Mouse (Mus musculus) T-helper 17 cell (primary cell): Measurements from ENCODE around the gene Fam187a.

ENCODE experiments used
- in situ Hi-C, 2 experiments: fragments of 300-600 bp; cut with MboI, MseI; formaldehyde crosslinking; loops; 1 replicate in 1 of 2; 2 replicates in 1 of 2; pipeline ENCODE4 v1.15.1; 2025; ENCODE audit warnings: high pct_unique_total_duplicates in 2 of 2

The Fam187a gene

DNA sequence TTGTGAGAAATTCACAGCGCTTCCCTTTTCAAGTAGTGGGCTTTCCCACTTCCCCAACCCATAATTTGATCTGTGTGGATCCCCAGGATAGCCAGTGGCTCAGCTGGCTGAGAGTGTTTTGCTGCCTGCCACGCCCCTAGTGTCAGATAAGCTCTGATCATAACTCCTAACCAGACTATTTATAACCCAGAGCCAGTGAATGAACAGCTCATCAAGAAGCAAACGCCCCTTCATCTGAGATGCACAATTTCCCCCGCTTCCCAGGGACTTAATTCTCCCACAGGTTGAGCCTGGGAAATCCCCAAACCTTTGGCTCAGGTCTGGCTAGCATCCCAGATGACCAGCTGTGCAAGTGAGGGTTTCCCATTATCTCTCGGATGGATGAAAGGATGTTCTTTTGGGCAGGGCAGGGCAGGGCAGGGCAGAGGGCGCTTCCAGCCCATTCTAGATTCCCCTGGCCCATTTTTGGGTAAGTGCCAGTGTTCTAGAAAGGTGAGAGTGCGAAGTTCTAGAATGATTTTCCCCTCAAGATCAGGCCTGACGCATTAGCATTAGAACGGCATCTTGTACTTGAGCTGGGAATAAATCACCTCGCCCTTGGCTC is at the start of gene Fam187a:
Gene Fam187a (plus strand): TSS at position 554 of the 604 bp plus-strand sequence.
- in situ Hi-C loops, result loop anchor here in 1 of 2 experiments (10.0 kb wide), 1 partner anchor 1230 kb away; no protein-coding TSS in a partner anchor

DNA sequence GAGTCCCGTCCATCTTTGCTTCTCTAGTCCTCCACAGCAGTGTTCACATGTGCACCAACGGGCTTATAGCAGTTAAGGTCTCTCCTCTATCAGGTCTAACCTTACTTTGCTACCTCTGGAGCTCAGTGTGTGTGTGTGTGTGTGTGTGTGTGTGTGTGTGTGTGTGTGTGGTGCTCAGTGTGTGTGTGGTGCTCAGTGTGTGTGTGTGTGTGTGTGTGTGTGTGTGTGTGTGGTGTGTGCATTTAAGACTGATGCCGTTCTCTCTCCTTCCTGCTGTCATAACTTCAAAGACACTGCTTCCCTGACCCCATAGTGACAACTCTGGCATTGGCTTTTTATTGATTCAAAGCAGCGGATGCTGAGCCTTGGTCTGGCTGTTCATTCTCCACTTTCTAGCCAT is 49.4 kb upstream of the Fam187a start, which contains the start of gene Higd1b:
Gene Higd1b (plus strand): TSS at position 301 of the 400 bp plus-strand sequence.
- in situ Hi-C loops, result loop anchor here in 1 of 2 experiments (5.0 kb wide), 1 partner anchor 53 kb away; no protein-coding TSS in a partner anchor

DNA sequence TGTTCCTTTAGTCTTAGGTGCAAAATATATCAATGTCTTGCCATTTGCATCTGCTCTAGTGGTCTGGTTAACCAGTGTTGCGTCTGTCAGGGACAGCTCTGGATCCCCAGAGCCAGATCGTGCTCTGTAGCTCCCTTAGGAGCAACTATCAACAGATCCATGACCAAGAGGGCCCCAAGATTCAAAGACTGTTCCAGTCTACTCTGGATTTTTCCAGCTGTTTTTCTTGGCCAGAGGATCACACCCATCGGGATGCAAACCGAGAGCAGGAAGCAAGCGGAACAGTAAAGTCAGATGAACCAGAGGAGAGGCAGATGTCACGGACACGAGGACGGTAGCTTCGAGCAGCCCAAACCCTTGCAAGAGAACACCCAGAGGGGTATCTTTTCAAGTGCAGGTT is 48.8 kb upstream of the Fam187a start:
- in situ Hi-C loops, result loop anchor here in 1 of 2 experiments (5.0 kb wide), 1 partner anchor 54 kb away; no protein-coding TSS in a partner anchor

DNA sequence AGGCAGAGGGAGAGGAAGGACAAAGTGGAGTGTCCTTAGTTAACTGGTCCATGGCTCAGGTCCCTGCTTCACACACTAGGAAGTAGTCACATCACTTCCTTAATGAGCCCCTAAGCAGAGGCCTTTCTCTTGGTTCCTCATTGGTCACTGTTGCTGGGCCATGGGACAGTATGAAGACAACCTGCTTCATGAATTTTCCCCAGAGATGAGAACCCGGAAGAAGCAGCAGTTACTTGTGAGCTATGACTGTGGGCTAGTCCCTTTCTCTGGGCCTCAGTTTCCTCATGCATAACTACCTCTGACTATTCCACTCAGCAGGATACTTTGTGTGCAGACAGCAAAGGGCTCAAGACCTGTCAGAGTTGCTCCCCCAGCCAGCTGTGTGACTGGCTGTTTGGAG is 47.6 kb upstream of the Fam187a start:
- in situ Hi-C loops, result loop anchor here in 1 of 2 experiments (5.0 kb wide), 1 partner anchor 55 kb away; no protein-coding TSS in a partner anchor

DNA sequence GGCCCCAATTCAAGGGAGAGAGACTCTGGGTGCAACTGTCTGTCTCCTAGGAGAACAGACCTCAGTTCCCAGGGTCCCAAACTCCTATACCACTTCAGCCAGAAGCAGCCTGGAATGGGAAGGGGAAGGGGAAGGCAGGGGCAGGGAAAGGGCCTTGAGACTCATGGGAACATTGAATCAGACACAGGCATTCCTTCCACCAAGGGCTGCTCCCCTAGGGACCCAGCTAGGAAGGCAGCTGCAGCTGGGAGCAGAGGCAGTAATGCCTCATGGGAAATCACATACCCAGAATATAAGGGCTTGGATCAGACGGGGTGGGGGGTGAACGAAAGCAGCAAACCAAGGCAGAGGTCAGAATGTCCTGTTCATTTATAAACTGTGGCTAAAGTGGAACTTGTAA is 46.8 kb upstream of the Fam187a start:
- in situ Hi-C loops, result loop anchor here in 1 of 2 experiments (5.0 kb wide), 1 partner anchor 56 kb away; no protein-coding TSS in a partner anchor

DNA sequence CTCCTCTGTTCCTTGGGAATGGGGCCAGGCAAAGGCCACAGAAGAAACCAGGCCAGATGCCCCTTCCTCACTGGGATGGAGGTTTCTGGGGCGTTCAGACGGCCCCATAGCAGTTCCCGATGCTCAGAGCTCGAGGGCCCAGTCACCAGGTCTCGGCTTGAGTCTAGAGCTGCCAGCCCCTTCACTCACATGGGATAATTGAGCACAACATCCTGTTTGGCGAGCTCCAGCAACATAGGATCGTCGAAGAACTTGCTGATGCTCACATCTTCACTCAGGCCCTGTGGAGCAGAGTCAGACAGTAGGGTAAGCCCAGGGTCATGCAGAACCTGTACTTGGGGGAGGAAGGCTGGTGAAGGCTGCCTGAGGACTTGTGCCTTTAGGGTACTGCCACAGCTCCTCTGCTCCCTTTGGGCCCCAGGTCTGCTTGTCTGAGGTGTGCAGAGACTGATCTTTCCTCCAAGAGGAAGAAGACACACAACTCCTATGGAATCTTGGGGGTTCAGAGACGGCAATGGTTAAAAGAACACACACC is 46.3 kb upstream of the Fam187a start:
- in situ Hi-C loops, result loop anchor here in 1 of 2 experiments (5.0 kb wide), 1 partner anchor 56 kb away; no protein-coding TSS in a partner anchor

DNA sequence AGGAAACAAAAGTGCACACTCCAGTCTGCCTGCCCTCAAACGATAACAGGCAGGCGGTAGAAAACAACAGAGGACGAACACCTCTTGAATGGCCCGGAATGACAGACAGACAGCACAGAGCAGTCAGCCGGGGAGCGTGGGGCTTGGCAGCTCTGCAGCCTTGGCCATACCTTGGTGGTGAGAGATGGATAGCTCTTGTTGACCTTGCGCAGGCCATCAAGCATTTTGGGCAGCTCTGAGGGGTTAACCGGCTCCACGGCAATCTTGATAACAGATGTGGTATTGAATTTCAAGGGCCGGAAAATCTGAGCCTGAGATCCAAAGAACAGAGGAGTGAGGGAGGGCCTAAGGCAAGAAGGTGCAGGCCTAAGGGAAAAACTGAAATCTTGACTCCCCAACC is 39.0 kb upstream of the Fam187a start:
- in situ Hi-C loops, result no loop called here

DNA sequence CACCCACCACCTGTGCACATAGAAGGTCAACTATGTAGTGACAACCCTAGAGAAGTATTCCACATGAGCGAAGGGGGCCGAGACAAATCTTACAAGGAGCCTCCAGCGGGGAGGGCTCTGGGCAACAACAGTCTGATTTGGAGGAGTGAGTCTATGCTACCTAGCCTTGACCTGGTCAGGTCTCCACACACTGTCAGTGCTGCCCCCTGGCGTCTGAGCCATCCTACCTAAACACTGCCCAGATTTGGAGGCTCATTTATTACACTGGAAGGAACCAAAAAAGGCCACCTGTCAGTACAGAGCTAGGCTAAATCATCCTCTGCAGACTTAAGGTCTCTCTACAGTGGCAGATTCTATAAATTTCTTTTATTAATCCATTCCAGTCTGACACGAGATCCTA is 33.1 kb upstream of the Fam187a start:
- in situ Hi-C loops, result loop anchor here in 1 of 2 experiments (5.0 kb wide), 1 partner anchor 75 kb away; no protein-coding TSS in a partner anchor

DNA sequence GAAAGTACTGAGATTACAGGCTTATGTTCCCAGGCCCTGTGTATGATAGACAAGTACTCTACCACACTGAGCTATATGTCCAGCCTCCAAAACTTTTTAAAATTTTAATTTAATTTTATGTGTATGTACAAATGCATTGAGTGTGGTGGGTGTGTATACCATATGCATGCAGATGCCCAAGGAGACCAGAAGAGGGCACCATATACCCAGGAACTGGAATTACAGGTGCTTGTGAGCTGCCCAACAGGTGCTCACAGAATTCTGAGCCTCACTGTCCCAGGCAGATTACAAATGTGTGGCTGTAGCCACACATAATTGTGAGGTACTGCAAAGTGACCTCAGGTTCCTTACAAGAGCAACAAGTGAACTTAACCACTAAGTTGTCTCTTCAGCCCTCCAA is 31.2 kb upstream of the Fam187a start:
- in situ Hi-C loops, result loop anchor here in 1 of 2 experiments (5.0 kb wide), 1 partner anchor 76 kb away; no protein-coding TSS in a partner anchor

DNA sequence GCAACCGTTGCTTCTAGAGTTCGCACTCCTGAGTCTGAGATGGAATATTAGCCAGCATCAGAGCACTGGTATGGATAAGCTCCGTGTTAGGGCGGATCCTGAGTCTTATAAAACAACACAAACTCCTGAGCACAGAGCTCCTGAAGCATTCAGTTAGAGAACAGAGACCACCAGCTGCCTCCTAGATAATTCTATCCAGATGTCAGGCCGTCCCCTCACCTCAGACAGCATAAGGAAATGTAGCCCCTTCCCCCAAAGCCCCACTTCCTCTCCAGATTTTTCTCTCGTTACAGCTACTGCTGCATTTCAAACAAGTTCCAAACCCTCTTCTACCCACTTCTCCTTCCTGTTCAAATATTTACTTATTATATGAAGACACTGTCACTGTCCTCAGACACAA is 29.0 kb upstream of the Fam187a start:
- in situ Hi-C loops, result no loop called here

DNA sequence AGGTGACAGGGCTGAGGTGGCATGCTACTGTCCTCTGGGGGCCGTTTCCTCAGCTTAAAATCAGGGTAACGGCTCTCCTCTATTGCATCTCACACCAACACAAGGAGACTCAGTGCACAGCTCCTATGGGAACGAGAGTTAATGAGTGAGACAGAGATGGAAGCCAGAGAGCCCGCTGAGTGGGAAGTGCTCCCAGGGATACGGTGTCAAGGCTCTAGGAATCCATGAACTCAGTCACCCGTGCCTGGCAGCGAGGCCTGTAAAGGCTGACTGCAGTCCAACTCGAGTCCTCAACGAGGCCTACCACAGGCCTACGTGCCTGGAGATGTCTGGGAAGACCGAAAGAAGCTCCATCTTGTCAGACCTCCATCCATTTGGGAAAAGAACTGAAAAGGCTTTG is 26.0 kb upstream of the Fam187a start:
- in situ Hi-C loops, result no loop called here

DNA sequence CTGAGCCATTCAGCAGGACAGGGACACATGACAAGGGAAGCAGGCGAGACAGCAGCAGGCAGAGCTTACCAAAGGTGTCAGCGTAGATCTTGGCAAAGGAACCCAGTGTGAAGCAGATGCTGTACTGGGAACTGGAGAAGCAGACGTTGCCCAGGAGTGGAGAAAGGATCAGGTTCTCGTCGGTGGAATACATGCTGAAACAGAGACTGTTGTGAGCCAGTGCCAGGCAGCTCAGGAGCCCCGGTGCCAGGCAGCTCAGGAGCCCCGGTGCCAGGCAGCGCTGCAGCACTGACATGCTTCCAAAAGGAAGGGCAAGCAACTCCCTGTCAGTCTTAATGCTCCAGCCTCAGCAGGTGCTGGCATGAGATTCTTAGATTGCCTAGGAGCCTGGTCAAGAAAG is 25.0 kb upstream of the Fam187a start:
- in situ Hi-C loops, result no loop called here

DNA sequence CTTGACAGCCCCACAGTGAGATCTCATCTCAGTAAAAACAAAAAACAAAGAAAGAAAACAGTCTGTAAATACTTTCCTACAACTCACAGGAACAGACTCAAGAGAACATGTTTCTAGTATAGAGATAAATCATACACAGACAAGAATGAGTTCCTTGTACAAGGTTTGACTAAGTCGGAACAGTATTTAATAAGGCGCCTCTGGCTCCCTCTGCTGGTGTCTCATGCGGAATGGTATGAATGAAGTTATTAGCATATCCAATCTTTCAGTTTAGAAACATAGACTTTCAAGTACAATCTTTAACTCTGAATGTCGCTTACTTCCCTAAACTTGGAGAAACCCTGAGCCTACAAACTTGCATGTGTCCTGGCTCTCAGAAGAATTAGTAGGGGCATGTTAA is 20.7 kb upstream of the Fam187a start:
- in situ Hi-C loops, result no loop called here

DNA sequence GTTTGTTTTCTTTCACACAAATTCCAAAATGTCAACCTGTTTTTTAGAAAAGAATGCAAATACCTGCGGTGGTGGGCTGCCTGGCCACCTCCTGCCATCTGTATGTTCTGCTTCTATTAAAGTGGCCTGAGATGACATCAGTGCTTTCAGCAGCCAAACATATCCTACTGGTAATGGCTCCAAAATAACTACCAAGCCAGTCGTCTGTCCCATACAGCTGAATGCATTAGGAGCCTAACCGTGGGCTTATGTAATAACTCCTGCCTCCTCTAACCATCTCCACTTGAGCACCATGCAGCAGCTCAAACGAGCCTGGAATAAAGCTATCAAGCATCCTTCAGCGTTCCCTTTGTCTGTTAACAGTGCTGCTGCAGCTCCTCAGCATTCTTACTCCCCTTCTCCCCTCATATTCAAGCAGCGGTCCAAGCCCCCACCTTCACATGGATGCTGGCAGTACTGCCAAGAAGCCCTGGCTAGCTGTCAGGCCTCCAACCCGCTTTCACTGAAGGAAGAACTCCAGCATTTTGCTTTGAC is 10.1 kb upstream of the Fam187a start:
- in situ Hi-C loops, result no loop called here

DNA sequence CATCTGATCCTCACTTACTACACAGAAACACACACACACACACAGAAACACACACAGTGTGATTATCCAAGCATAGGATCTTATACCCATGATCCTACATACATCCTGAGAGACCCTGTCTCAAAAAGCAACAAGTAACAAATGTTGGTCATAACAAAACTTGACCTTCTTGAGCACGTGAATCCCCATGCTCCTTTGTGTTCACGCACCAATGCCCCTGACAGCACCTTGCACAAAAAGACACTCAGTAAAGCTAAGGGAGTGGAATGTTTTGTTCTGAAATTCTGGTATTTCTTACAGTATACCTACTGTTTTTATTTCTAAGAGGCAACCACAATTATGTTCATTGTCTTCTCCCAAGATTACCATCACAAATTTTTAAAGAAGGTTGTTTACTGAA is 5.4 kb upstream of the Fam187a start:
- in situ Hi-C loops, result no loop called here

DNA sequence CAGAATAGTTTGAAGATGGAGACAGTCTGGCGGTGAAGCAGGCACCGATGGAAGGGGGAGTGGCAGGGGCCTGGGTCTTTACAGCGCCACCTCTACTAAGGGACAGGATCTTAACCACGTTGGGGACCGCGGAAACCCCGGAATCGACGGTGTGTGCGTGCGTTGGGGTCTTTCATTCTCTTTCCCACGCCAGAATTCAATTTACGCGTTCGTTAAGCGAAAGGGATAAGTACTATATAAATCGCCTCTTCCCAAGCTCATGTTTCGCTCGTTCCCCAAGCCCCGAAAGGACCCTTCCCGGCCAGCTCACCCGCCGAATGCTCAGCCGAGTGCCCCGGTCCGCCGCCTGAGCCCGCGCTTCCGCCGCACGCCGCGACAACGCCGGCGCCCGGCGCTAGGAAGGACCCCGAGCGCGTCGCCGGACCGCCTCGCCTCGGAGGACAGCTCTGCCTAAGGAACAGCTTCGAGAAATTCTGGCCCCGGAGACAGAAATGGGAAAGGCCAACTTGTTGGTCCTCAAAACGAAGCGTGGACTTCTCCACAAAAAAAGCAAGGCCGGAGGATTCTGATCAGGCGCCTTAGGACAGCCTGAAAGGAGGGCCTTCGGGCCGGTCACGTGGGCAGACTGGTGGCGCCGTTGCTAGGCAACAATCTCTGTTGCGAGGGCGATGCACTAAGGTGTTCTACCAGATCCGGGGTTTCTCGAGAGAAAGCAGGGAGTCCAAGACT is 4.2 kb upstream of the Fam187a start, which contains the start of the genes Eftud2 and Ccdc103:
Gene Eftud2 (minus strand): TSS at position 401 of the 729 bp plus-strand sequence.
Gene Ccdc103 (plus strand): TSS at position 620 of the 729 bp plus-strand sequence.
- in situ Hi-C loops, result loop anchor here in 1 of 2 experiments (10.0 kb wide), 1 partner anchor 1226 kb away; no protein-coding TSS in a partner anchor

DNA sequence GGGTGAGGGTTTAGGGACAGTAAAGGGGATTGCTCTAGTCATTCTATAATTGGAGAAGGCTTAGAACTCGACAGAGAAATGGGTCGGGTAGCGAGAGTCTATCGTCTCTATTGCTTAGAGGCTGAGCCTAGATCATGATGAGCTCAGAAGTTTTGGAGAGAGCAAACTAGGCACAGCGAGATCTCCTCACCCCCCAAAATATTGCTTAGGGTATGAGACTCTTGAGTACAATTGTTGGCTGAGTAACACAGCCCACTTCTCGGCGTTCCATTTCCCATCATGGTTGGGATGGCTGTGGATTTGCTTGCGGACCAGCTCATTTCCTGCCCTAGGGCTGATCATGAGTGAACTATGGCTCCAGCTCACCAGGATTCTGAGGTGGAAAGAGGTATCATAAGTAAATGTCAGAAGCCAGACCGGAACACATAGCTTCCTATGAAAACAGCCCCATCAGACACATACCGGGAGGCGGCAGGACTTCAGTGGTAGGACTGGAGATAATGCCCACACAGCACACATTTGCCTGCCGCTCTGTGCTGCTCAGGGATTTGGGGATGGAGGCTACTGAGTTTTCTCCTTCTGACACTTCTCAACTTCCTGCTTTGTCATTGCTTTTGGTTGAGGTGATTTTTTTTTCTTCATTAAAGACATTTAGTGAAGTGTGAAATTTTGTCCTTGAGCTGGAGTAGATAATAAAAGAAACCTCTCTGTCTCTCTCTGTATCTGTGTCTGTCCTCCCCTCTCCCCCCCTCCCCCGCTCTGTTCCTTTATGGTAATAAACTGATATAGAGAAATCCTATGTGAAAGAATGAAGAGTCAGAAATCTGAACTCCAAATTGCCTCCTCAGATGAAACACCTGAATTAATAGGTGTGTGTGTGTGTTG is 3.4 kb upstream of the Fam187a start:
- in situ Hi-C loops, result loop anchor here in 1 of 2 experiments (10.0 kb wide), 1 partner anchor 1227 kb away; no protein-coding TSS in a partner anchor

DNA sequence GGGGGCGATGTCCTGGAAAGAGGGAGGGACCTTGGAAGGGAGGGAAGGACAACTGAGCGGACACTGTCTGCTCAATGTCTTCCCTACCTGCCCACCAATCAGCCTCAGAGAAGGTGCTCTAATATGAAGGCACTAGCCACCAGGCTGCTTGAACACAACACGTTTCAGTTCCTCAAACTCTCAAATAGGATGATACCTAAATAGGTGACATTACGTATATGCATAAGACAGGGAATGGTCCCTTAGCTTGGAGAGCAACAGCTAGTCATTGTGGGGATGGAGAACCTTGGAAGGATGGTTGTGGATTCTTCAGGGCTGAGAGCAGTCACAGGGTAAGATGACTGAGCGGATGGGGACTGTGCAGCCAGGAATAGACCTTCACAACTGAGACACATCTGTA is 2.5 kb downstream of the Fam187a start:
- in situ Hi-C loops, result loop anchor here in 1 of 2 experiments (10.0 kb wide), 1 partner anchor 1233 kb away; no protein-coding TSS in a partner anchor

DNA sequence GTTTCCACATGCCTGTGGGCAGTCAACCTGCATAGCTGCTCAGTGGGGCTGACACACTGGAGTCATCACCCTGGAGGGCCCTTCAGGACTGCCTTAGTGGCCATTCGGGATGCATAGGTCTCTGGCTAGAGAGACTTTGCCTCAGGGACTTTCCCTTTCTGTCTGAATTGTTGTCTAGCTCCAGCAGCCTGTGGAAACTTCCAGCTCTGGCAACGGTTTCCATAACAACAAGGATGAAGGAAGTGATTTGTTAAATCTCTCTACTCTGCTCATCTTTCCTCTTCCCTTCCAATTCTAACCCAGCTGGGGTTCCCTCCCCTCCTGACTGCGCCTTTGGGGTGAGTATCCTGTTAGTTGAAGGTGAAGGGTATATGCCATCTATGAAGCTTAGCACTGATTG is 3.2 kb downstream of the Fam187a start:
- in situ Hi-C loops, result loop anchor here in 1 of 2 experiments (10.0 kb wide), 1 partner anchor 1233 kb away; no protein-coding TSS in a partner anchor

DNA sequence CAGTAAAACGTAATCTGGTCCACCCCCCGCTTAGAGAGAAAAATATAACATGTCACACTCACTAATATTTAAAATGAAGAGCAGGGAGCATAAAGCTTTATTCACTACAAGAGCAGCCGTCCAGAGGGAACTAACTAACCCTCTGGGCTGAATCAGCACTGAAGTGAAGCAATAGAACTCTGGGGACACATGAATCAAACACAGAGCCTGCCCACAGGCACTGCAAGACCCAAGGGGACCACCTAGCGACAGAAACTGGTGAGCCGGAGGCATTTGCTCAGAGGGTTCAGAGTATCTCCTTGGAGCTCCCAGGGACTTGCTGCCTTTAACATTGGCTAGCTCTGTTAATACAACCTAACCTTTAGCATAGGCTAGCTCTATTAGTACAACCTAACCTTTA is 5.1 kb downstream of the Fam187a start:
- in situ Hi-C loops, result no loop called here
